Mouse (Mus musculus) heart, postnatal 0 days (tissue): Measurements from ENCODE around the gene BC016579.

Experiments
- CTCF ChIP-seq: IDR thresholded peaks from 2 replicates; pipeline ENCODE4 v1.5.1; 2016; ENCODE audit warnings: antibody characterized with exemption, control low read depth, low read depth
- EP300 ChIP-seq: IDR thresholded peaks from 2 replicates; pipeline ENCODE4 v1.6.1; 2016; ENCODE audit warnings: antibody characterized with exemption, low read depth

DNA sequence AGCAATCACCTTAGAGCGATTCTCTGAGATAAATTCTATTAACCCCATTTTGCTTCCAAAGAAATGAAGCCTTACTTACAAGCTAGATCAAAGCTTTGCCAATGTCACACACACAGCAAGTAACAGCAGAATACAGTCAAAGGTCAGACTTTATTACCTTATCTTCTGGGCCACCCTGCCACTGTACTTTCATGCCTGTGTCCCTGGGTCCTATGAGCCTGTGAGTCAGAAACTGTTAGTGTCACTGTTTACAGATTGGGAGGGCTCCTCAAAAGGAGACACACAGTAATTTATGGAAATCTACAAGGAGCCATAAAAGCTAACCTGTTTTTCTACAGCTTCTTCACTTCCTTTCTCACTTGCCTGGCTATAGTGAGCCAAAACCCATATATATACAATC, 4.4 kb upstream of the BC016579 start:
- TF ChIP-seq EP300 (no peak), CTCF (no peak)
